Mouse (Mus musculus): Measurements from ENCODE around the gene Rbm38. TPM values are rescaled to one million over a fixed set of nuclear protein-coding genes. Genes with fewer than 3 reads are reported as not detected.

Gene Rbm38
- polyA plus RNA-seq, 1 experiment: 219 TPM

DNA sequence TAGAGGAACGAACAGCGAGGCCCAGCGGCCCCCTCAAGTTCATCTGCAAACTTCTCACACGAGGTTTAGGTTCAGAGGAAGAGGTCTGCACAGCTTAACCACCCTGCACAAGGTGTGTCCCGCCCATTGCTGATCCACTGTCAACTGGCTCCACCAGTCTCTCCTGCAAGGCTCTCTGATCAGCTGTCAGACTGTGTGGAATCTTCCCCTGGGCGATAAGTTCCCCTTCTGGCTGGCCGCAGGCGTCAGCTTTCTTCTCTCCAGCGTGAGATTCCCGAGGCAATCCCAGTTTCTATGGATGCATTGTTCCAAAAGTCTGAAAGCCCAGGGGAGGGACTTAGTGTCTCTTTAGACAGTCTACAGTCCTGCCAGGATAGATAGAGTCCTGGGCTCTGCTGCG lies 38.0 kb downstream of the Rbm38 start:
- H3K4me1 ChIP-seq (ENCODE audit: control insufficient read depth, insufficient read depth, low read length): peaks cover 23% of the 10 kb centered on the region
- no peak overlapping the region for H3K4me3 ChIP-seq (replicated peaks; ENCODE audit: control insufficient read depth, low read depth, low read length)
- TF ChIP-seq CTCF (IDR thresholded peaks at IDR 0.05; ENCODE audit: control insufficient read depth, insufficient read depth, low read length) (no peak), POLR2A (IDR thresholded peaks at IDR 0.05; ENCODE audit: borderline replicate concordance, control insufficient read depth, low read depth, low read length) (no peak)
- H3K27ac ChIP-seq (ENCODE audit: control insufficient read depth, insufficient read depth, low read depth, low read length, poor library complexity): no peak overlapping the region
- 62% methylated on average over 11 of the region's 11 CpGs for WGBS

DNA sequence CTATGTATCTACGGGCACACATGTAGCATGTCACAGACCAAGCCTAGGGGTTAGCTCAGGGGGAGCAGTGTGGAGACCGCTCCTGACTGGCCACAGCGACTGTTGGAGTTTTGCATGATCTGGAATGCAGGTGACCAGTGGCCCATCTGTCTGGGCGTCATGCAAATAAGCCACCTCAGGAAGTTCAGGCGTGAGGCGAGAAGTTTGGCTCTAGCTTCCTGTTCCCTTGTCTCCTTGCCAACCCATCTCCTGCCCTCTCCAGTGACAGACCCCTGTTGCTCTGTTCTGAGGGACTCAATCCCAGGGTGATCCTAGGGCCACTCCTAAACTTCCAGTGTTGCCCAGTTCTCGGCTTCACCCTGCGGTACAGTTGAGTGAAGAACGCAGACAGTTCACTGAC lies 40.2 kb downstream of the Rbm38 start:
- TF ChIP-seq POLR2A (IDR thresholded peaks at IDR 0.05; ENCODE audit: borderline replicate concordance, control insufficient read depth, low read depth, low read length) (no peak), CTCF (IDR thresholded peaks at IDR 0.05; ENCODE audit: control insufficient read depth, insufficient read depth, low read length) (no peak)
- 49% methylated on average over 9 of the region's 9 CpGs for WGBS
- peaks cover 19% of the 10 kb centered on the region for H3K4me1 ChIP-seq (ENCODE audit: control insufficient read depth, insufficient read depth, low read length)
- peak overlapping the region; percentile 78 for H3K27ac ChIP-seq (ENCODE audit: control insufficient read depth, insufficient read depth, low read depth, low read length, poor library complexity)
- no peak overlapping the region for H3K4me3 ChIP-seq (replicated peaks; ENCODE audit: control insufficient read depth, low read depth, low read length)

DNA sequence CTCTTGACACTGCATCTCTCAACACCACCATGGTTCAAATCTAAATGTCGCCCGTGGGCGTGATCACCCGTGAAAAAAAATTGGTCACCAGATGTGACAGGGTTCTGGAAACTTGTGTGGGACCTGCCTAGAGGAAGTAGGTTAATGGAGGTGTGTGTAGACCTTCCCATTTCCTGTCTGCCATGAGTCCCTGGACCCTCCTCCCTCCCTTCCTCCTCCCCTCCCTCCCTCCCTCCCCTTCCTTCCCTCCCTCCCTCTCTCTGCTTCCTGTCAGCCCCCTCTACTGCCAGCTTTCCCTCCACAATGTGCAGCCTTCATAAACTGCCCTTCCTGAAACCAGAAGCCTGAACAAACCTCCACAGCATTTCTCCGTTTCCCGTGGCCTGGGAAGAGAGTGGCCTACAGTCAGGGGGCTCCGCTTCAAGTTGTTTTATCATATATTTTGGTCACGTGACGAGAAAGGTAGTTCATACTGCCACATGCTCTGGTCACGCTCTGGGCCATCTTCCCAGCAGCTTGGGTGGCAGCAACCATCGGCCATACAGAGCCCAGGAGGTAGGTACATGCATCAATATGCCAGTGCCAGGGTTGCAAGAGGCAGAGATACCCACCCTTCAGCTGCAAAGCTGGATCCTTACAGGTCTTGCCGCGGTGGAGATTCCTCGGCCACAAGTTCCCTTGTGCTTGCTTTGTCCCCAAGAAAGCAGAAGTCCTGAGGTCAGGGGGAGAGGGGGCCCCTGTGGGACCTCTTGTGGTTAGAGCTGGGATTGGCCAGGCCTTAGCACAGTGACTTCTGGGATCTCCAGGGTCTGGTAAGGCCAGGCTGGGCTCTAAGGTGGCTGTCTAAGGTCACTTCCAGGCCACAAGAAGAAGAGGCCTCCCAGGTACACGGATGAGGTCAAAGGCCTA lies 41.4 kb downstream of the Rbm38 start:
- WGBS: 6% methylated on average over 15 of the region's 15 CpGs
- TF ChIP-seq CTCF (IDR thresholded peaks at IDR 0.05; ENCODE audit: control insufficient read depth, insufficient read depth, low read length) (no peak; the same call in 1 of the 2 replicates), POLR2A (IDR thresholded peaks at IDR 0.05; ENCODE audit: borderline replicate concordance, control insufficient read depth, low read depth, low read length) (no peak)
- H3K4me1 ChIP-seq (ENCODE audit: control insufficient read depth, insufficient read depth, low read length): peaks cover 14% of the 10 kb centered on the region
- peak overlapping the region; percentile 76 for H3K4me3 ChIP-seq (replicated peaks; ENCODE audit: control insufficient read depth, low read depth, low read length)
- peak overlapping the region; percentile 91 for H3K27ac ChIP-seq (ENCODE audit: control insufficient read depth, insufficient read depth, low read depth, low read length, poor library complexity)

DNA sequence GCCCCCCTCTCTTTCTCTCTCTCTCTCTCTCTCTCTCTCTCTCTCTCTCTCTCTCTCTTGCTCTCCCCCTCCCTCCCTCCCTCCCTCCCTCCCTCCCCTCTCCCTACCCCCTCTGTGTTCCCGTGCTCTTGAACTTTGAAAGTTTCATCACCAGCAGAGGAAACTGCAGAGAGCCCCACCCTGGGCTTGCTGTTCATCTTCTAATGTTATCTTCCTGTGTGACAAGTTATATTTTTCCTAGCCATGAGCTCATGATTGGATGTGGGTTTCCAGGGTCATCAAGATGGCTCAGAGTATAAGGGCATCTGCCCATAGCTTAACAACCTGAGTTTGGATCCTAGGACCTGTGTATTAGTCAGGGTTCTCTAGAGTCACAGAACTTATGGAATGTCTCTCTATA lies 42.9 kb downstream of the Rbm38 start:
- H3K4me1 ChIP-seq (ENCODE audit: control insufficient read depth, insufficient read depth, low read length): peaks cover 14% of the 10 kb centered on the region
- no peak overlapping the region; the same call in 1 of the 2 replicates for H3K27ac ChIP-seq (ENCODE audit: control insufficient read depth, insufficient read depth, low read depth, low read length, poor library complexity)
- no peak for TF ChIP-seq POLR2A (IDR thresholded peaks at IDR 0.05; ENCODE audit: borderline replicate concordance, control insufficient read depth, low read depth, low read length)
- no peak for TF ChIP-seq CTCF (IDR thresholded peaks at IDR 0.05; ENCODE audit: control insufficient read depth, insufficient read depth, low read length)
- H3K4me3 ChIP-seq (replicated peaks; ENCODE audit: control insufficient read depth, low read depth, low read length): no peak overlapping the region
- 0% methylated on average over 1 of the region's 1 CpGs for WGBS

DNA sequence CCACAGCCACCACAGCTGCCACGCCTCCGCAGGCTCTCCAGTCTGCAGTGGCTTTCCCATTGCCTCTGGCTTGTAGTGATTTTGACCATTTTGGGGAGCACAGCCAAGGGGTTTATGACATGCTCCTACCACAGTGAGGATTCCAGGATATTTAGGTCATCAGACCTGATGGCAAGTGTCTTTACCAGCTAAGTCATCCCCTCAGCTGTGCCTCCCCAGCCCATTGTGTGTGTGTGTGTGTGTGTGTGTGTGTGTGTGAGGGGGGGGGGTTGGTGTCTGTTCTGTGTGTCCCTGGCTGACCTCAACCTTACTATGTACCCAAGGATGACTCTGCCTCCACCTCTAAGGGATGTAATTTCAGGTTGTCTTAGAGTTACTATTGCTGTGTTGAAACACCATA lies 44.6 kb downstream of the Rbm38 start:
- 56% methylated on average over 2 of the region's 2 CpGs for WGBS
- Histone ChIP-seq H3K4me1 (ENCODE audit: control insufficient read depth, insufficient read depth, low read length) (peaks cover 14% of the 10 kb centered on the region), H3K27ac (ENCODE audit: control insufficient read depth, insufficient read depth, low read depth, low read length, poor library complexity) (peak overlapping the region; percentile 25), H3K4me3 (replicated peaks; ENCODE audit: control insufficient read depth, low read depth, low read length) (no peak overlapping the region)
- TF ChIP-seq POLR2A (IDR thresholded peaks at IDR 0.05; ENCODE audit: borderline replicate concordance, control insufficient read depth, low read depth, low read length) (no peak), CTCF (IDR thresholded peaks at IDR 0.05; ENCODE audit: control insufficient read depth, insufficient read depth, low read length) (no peak)

DNA sequence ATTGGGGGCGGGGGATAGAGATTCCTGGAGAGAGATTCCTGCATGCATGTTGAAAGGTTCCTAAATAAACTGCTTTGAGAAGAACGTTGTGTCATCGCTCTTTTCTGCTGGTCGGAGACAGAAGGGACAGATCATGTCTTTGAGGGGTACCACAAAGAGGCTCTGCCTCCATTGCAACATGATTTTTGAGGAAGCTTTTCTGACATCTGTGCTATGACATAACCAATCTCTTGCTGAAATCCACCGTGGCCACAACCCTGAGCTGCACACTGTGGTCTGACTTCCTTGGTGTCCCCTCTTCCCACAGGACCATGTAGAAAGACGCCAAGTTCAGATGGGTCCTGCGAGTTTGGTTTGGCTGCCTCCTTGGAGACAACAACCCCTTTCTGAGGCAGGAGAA lies 52.6 kb downstream of the Rbm38 start:
- H3K27ac ChIP-seq (ENCODE audit: control insufficient read depth, insufficient read depth, low read depth, low read length, poor library complexity): peak overlapping the region; percentile 88
- WGBS: 19% methylated on average over 7 of the region's 7 CpGs
- H3K4me1 ChIP-seq (ENCODE audit: control insufficient read depth, insufficient read depth, low read length): no peaks in the 10 kb centered on the region; the same call in 1 of the 2 replicates
- H3K4me3 ChIP-seq (replicated peaks; ENCODE audit: control insufficient read depth, low read depth, low read length): peak overlapping the region; percentile 62
- no peak for TF ChIP-seq CTCF (IDR thresholded peaks at IDR 0.05; ENCODE audit: control insufficient read depth, insufficient read depth, low read length)
- TF ChIP-seq POLR2A (IDR thresholded peaks at IDR 0.05; ENCODE audit: borderline replicate concordance, control insufficient read depth, low read depth, low read length): no peak

DNA sequence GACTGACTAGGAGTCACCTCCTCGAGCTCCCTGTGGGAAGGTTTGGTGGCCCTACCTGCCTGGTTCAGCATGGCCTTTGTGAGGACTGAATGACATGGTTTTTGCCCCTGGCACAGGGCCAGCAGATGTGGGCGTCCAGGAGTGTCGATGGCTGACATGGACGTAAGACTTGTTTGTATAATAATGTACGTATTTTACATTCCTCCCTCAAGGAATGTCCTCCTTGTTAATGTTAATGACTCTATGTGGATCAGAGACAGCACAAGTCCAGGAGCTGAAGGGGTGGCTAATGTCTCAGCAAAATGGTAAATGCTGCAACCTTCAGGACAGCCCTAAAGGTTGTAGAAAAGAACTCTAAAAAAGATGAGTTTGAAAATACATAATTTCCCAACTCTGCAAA lies 53.4 kb downstream of the Rbm38 start:
- peak overlapping the region; percentile 62 for H3K4me3 ChIP-seq (replicated peaks; ENCODE audit: control insufficient read depth, low read depth, low read length)
- WGBS: 65% methylated on average over 5 of the region's 5 CpGs
- peak overlapping the region; percentile 88 for H3K27ac ChIP-seq (ENCODE audit: control insufficient read depth, insufficient read depth, low read depth, low read length, poor library complexity)
- no peak for TF ChIP-seq POLR2A (IDR thresholded peaks at IDR 0.05; ENCODE audit: borderline replicate concordance, control insufficient read depth, low read depth, low read length)
- no peak for TF ChIP-seq CTCF (IDR thresholded peaks at IDR 0.05; ENCODE audit: control insufficient read depth, insufficient read depth, low read length)
- no peaks in the 10 kb centered on the region; the same call in 1 of the 2 replicates for H3K4me1 ChIP-seq (ENCODE audit: control insufficient read depth, insufficient read depth, low read length)

DNA sequence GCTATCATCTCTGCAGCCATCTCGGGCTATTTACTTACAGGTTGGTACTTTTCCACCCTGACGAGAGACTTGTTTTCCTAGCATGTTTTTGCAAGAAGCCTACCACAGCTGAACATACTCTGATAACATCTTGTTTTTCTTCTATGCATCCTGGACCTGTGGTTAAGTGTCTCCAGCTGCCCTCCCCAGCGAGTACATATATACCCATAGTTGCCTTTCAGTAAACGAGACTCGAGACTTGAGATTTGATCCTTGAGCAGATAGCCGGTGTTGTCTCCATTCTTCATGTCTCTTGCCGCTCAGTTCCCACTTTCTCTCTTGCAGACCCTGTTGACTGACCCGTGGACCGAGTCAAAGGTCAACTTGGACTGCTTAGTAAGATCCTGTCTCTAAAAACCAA lies 56.6 kb downstream of the Rbm38 start:
- WGBS: 75% methylated on average over 9 of the region's 9 CpGs
- no peak overlapping the region for H3K27ac ChIP-seq (ENCODE audit: control insufficient read depth, insufficient read depth, low read depth, low read length, poor library complexity)
- H3K4me3 ChIP-seq (replicated peaks; ENCODE audit: control insufficient read depth, low read depth, low read length): no peak overlapping the region
- TF ChIP-seq POLR2A (IDR thresholded peaks at IDR 0.05; ENCODE audit: borderline replicate concordance, control insufficient read depth, low read depth, low read length) (no peak), CTCF (IDR thresholded peaks at IDR 0.05; ENCODE audit: control insufficient read depth, insufficient read depth, low read length) (no peak)
- H3K4me1 ChIP-seq (ENCODE audit: control insufficient read depth, insufficient read depth, low read length): peaks cover 3% of the 10 kb centered on the region; the same call in 1 of the 2 replicates

All from bone marrow, adult 2 months (tissue).